Mouse (Mus musculus) gastrocnemius, postnatal 14 days (tissue): ENCODE data around the gene Nanog. TPM values are rescaled to one million over a fixed set of nuclear protein-coding genes. Genes with fewer than 3 reads are reported as not detected.

Source experiments
- DNase-seq: peaks from one replicate; pipeline ENCODE4 v3.0.0; 2021; ENCODE audit warnings: mixed read lengths
- intact Hi-C: fragments of 180-260 bp; cut with DNase I; formaldehyde crosslinking; loops from one replicate; pipeline ENCODE4 v1.15.1; 2025; ENCODE audit warnings: low total_unique reads
- long read RNA-seq, 2 experiments: library from polyadenylated mRNA; stranded (forward); transcript quantifications; one replicate each; pipeline ENCODE4 v2.0.0; 2021
- total RNA-seq, 2 experiments: library from RNA; stranded (reverse); gene quantifications; 2 replicates each; pipeline ENCODE4 v1.2.3; 2021

Nanog gene
- not detected for total RNA-seq
- long read RNA-seq, experiment 1 = 0 reads
- long read RNA-seq, experiment 2 = 0 reads

DNA sequence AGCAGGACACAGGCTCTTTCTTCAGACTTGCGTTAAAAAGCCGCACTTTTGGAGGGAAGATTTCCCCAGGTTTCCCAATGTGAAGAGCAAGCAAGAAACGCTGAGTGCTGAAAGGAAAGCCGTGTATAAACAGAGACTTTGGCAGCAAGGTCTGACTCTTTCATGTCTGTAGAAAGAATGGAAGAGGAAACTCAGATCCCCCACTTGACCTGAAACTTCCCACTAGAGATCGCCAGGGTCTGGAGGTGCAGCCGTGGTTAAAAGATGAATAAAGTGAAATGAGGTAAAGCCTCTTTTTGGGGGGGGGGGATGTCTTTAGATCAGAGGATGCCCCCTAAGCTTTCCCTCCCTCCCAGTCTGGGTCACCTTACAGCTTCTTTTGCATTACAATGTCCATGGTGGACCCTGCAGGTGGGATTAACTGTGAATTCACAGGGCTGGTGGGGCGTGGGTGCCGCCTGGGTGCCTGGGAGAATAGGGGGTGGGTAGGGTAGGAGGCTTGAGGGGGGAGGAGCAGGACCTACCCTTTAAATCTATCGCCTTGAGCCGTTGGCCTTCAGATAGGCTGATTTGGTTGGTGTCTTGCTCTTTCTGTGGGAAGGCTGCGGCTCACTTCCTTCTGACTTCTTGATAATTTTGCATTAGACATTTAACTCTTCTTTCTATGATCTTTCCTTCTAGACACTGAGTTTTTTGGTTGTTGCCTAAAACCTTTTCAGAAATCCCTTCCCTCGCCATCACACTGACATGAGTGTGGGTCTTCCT, at the start of gene Nanog:
Nanog (plus strand) TSS at position 454 of the 765 bp plus-strand sequence.
- no peak for DNase-seq
- intact Hi-C loops = no loop called here

DNA sequence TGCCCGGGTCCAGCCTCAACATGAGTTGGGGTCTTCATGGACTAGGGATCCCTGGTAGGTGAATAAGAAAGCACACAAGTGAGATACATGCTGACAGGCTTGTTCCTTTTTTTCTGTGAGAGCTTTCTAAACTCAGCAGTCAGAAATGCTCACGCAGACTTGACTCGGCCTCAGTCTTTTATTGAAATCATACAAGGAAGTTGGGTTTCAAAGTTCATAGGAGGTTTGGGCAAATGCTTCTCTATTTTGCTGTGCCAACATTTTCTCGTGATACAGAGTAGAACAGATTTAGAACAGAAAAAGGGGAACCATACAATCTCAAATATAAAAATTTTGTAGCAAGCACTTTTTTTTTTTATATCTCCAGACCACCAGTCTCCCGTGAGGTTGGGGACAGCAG, 49.7 kb upstream of the Nanog start:
- intact Hi-C loops = no loop called here
- no peak for DNase-seq

DNA sequence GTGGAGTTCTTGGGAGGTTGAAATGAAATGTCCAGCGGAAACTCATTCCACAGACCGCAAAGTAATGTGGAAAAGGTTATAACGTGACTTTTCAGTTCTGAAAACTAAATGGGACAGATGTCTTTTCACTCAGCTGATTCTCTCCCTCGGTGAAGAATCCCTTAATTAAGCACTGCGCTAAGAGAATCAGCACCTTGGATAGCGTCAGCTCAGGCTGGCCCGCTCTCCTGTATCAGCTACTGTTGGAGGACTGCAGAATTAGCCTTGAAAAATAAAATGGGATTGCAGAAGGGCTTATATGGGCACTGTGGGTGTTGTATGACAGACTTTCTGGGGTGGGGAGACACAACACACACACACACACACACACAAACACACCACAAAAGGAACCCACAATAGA, 47.7 kb upstream of the Nanog start:
- intact Hi-C loops = no loop called here
- DNase-seq = no peak

DNA sequence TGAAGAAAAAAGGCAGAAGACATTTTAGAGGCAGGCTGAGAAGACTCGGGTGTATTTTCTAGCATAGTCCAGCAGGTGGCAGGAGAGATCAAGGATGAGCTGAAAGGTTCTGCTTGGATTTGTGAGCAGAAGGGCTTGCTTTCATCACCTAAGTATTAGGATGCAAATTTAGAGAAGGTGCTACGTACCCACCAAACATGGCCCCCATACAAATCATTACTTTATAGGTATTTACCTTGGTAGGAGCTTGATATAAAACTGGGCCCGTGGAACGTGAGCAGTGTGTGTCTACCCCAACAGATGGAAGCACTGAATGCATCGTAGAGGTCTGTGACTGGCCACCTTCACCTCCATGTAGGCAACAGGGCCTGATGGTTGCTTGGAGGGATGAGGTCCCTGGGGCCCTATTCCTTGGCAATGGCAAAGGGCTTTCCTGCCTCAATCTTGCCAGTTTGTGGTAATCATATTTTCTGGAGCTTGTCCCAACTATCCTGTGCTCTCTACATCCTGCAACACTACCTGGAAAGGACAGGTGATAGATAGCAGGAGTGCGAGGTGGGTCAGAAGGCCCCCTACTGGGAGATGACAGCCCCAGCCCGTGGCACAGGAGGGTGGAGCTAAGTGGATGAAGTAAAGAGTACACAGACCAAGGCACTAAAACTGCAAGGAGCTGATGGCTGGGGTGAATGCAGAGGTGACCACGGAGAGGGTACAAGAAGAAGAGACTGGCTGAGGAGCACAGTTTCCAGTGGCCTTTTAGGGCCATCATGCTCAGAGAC, 46.5 kb upstream of the Nanog start:
- intact Hi-C loops = no loop called here

DNA sequence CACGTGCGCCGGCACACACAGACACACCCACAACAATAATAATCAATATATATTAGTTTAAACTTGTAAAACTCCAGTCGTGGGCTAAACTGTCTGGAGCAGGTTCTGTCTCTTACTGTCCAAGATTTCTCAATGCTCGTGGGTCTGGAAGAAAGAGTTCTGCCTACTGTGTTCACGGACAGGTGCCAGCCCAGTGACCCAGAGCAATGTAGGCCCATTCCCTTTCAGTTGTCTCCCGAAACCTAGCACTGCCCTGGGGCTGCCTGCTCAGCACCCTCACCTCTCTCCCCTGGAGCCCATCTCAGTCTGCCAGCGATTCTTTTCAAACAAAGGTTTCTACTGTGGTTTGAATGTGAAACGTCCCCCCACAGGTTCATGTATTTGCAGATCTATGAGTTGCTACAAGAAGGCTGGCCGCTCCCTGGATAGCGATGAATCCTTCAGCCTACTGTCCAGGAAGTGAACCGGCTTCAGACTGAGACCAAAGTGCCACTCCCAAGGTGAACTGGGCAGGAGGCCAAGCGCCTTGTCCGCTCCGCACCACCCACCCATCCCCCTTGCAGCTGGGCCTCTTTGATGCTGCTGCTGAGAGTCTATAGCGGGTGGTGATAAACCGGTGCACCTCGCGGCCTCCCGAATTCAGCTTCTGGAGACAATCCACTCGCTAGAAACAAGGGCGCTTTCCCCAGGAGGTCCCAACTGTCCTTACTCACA, 44.6 kb upstream of the Nanog start:
- intact Hi-C loops = no loop called here
- DNase-seq = no peak

More for the DNA sequence above, 46.5 kb upstream of the Nanog start:
- DNase-seq = no peak

DNA sequence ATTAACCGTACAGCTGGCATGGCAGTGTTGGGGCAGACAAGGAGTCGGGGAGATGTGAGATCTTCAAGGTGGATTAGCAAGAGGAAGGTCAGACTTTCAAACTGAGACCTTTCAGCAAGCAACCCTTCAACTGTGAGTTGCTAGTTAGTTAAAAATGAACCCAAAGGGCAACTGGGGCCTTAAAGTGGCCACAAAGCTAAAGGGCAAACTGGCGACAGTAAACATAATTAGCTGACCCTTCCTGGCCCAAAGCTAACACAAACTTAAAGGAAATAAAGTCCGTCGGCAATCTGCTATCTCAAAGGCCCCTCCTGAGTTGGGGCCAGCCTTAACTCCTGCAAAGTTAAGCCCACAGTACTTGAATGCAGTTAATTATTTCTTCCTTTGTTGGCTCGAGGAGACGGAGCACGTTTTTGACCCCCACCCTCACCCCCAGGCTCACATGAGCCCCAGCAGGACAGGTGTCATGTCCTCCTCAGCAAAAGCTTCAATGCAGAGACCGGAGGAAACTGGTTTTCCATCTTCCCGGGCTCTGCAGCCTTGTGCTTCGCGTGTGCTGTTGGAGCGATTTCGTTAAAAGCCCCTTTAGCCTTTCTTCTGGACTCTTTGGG, 43.6 kb upstream of the Nanog start:
- intact Hi-C loops = no loop called here
- DNase-seq = no peak

DNA sequence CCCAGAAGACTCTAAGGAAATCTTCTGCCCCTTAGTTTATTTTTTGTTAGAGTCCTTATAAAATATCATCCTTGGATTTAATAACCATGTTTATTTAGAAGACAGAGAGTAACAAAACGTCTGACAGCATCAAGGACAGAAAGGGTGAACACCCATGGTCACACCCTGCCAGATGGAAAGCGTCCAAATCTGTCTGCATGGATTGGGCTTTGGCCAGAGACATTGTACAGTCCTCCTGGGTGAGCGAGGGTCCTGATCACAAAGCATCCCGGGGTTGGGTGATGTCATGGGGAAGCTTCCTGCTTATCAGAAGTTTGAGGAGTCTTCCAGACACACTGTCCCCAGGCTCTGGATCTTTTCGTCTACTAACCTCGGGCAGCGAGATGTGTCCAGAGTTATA, 41.4 kb upstream of the Nanog start:
- DNase-seq = no peak
- intact Hi-C loops = loop anchor here (5.0 kb wide), 1 partner anchor 121 kb away; no protein-coding TSS in a partner anchor

DNA sequence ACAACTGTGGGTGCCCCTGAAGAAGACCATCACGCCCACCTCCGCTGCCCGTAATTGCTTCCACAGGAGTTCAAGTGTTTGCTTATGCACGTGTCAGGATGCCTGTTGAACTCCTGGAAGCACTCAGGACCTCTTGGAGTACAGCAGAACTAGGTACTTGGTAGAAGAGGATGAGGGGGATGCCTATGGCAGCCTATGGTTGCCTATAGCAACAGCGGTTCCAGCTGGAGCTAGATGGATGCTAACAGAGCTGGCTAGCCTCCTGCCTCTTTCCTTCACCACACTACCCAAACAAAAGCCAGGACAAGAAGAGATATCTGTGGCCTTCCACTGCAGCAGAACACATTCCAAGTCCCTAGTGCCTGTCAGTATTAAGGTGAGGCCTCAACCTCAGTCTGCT, 39.6 kb upstream of the Nanog start:
- intact Hi-C loops = loop anchor here (5.0 kb wide), 1 partner anchor 120 kb away; no protein-coding TSS in a partner anchor

DNA sequence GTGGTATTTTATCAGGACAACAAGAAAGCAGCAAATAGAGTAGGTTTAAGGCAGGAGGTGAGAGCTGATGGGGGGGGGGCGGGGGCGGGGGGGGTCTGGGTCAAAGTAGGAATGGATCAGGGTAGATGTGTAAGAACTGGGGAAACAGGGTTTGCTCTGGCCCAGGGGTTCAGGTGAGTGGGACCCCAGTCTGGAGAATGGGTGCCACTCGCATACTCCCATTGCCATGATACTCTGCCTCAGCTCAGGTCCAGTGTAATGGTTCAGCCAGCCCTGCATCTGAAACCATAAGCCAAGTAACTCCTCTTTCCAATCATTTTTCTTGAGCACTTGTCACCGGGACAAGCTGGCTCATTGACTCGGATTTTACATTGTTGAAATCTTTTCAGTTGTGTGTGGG, 38.5 kb upstream of the Nanog start:
- no peak for DNase-seq
- intact Hi-C loops = loop anchor here (5.0 kb wide), 1 partner anchor 118 kb away; no protein-coding TSS in a partner anchor

More for the DNA sequence above, 39.6 kb upstream of the Nanog start:
- no peak for DNase-seq

DNA sequence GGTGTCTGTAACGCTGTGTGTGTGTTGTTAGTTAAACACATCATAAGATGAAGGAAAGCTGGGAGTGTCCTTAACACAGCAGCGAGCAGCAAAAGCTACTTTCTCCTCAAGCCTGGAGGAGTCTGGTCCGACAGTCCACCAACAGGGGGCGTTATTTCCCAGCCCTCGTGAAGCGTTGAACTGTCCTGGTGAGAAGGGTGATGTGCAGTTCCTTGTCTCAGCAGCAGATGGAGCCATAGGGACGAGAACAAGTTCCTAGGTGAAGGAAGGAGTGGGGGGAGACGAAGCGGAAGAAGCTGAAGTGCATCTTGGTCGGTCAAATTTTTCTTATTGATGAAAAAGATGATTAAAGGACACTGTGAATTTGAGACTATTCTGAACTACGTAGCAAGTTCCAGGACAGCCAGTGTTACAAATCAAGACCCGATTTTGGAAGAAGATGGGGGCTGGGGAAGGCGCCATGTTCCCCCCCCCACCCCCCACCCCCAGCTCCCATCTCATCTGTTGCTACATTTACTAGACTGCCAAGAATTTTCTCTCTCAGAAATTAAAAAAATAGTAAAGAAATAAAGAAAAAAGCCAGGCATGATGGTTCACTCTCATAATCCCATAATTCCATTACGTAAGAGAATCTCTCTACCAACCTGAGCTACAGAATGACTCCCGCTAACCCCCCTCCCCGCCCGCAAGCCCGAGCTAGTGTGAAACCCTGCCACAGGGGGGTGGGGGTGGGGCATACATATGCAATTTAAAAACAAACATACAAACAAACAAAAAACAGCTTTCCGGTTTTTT, 37.7 kb upstream of the Nanog start:
- intact Hi-C loops = loop anchor here (5.0 kb wide), 2 partner anchors 48 to 118 kb away; no protein-coding TSS in a partner anchor
- peak; percentile 88 for DNase-seq

DNA sequence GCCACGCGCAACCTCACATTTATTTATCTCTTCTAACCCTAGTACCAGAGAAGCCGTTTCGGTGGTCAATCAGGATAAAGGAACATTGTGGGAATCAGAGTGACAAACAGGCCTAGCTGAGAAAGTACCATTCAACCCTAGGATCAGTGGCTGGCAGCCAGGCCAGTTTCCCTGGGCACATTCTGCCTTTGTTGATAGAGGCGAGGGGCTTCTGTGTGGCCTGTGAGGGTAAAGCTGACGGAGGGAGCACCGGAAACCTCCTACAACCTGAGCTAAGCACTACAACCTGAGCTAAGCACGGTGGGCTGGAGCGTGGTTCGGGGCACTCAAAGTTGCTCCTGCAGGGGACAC, 37.1 kb upstream of the Nanog start:
- no peak for DNase-seq
- intact Hi-C loops = loop anchor here (5.0 kb wide), 1 partner anchor 47 kb away; no protein-coding TSS in a partner anchor

DNA sequence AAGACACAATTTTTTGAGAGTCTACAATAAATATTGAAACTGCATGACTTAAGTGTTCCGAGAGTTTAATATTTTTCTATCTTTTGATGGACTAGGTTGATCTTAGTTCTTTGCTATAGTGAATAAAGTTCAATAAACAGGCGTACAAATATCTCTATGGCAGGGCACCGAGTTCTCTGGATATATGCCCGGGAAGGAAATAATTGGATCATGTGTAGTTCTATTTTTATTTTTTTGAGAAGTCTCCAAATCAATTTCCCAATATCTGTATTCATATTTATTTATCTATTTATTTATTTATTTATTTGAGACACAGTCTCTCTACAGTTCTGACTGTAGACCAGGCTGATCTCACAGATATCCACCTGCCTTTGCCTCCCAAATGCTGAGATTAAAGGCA, 36.4 kb upstream of the Nanog start:
- intact Hi-C loops = loop anchor here (5.0 kb wide), 1 partner anchor 46 kb away; no protein-coding TSS in a partner anchor
- no peak for DNase-seq

DNA sequence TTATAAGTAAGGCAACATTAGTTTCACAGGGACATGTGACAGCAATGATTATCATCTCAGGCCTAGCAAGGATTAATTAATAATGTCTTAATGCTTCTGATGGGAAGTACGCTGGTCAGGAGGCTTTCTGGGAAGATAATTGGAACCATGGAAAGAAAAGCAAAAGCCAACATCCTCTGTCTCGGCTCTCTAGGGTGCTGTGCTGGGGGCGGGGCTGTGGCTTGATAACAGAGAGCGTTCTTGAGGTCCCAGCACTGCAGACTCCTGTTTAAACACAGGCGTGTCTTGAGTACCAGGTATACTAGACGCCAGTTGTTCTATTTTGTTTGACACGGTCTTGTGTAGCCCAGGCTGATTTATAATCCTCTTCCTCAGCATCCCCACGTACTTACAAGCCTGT, 34.5 kb upstream of the Nanog start:
- intact Hi-C loops = loop anchor here (5.0 kb wide), 1 partner anchor 45 kb away; no protein-coding TSS in a partner anchor
- DNase-seq = no peak

DNA sequence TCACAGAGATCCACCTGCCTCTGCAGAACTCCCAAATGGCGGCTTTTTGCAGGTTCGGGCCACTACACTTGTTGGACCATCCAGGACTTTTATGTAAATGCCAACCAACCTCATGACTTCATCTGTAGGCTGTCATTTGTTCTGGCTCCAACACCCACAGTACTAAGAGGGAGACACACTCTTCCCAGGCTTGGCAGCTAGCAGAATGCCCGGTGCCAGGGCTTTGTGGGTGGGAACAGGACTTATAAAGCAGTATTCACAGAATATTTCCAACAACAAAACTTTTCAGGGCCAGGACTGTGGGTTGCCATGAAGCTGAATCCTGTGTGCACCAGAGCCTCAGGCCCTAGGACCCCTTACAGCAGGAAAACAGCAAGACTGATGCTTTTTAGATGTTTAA, 24.6 kb upstream of the Nanog start:
- intact Hi-C loops = no loop called here
- no peak for DNase-seq

DNA sequence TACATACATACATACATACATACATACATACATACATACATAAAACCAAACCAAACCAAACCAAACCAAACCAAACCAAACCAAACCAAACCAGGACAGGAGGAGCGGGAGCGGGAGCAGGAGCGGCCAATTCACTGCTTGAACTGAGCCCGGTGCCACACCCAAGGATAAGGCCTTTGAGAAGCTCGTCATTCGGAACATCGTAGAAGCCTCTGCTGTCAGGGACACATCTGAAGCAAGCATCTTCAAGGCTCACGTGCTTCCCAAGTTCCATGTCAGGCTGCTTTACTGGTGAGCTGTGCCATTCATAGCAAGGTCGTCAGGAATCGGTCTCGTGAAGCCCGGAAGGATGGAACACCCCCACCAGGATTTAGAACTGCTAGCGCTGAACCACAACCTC, 20.6 kb upstream of the Nanog start:
- no peak for DNase-seq
- intact Hi-C loops = no loop called here

DNA sequence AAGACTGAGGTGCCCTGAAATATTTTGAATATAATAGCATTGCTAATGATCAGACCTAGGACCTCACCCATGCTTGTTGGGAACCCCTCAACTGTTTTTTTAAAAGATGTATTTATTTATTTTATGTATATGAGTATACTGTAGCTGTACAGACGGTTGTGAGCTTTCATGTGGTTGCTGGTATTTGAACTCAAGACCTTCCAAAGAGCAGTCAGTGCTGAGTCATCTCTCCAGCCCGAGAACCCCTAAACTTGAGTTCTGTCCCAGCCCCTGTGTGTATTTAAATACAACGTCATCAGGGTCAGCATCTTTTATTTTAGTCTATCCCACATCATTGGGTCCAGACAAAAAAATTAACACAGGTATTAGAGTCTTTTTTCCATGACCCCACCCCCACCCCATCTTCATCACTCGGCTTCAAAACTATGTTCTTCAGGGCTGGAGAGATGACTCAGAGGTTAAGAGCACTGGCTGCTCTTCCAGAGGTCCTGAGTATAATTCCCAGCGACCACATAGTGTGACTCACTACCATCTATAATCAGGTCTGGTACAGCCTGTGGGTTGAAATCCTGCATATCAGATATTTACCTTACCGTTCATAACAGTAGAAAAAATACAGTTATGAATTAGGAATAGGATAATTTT, 17.8 kb upstream of the Nanog start:
- intact Hi-C loops = no loop called here
- no peak for DNase-seq

DNA sequence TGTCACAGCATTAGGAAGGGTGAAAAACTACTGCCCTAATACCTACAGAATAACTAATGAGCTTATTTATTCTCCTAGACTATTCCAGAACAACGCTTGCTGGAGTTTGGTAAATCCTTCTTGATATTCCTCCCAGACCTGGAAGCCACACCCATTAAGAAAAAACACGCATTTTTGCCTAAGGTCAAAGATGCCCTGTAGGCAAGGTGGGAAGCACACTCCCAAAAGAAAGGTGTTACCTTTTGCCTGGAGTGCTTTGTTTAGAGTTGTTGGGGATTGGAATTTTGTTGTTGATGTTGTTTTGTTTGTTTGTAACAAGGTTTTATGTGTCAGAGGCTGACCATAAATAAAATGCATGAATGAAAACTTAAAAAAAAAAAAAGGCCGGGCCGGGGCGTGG, 17.2 kb upstream of the Nanog start:
- DNase-seq = no peak
- intact Hi-C loops = no loop called here

DNA sequence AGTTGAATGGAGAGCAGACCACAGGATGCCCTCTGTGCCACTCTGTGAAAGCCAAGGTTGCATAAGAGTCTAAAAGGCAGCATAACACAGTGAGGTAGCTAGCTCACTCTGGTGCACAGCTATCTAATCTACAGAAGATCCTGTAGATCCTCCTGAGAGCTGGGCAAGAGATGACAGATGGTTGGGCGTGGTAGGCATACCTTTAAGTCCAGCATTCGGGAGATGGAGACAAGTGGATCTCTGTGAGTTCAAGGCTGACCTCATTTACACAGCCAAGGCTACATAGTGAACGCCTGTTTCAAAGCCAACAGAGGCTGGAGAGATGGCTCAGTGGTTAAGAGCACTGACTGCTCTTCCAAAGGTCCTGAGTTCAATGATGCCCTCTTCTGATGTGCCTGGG, 11.9 kb upstream of the Nanog start:
- DNase-seq = no peak
- intact Hi-C loops = no loop called here
